Mouse (Mus musculus): ENCODE measurements at regions not wholly inside any gene's neighbourhood (a gene's known extent, or its start where the extent isn't known, plus 50 kb on each side); places are given as distances from the start of the nearest gene placed in this dataset.

- DNase-seq: no peak
- intact Hi-C loops (cut with DNase I): no loop called here
These were observed 55.7 kb downstream of the Plk2 start for GRCm38 (mm10) chr13:110450526-110450925.

DNA sequence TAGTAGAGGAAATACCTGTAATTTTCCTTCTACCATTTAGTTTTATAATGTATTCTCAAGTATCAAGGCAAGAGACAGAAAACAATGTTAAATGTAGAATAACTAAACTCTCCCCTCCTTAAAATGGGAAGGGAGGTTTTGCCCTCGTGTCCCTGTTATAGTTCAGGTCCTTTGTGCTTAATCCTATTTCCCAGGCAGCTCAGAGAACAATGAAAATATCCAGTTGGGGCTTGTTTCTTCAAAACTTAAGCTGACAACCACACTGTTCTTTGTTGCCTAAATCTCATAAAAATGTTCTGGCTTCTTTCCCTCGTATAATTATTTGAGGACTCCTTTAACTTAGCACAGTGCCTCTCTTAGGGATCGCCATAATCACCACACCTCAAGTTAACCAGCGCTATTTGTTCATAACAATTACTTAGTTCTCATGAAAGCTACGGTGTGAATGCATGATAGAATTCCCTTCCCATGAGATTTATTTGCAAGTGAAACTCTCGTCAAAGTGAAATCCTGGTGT, 57.2 kb downstream of the Plk2 start:
- DNase-seq: no peak

GRCm38 (mm10) chr13:110455085-110455484, 60.2 kb downstream of the Plk2 start:
- no peak for DNase-seq
- intact Hi-C loops (cut with DNase I): loop anchor here (2.0 kb wide), 1 partner anchor 26 kb away; no protein-coding TSS in a partner anchor

More for the DNA sequence above, 57.2 kb downstream of the Plk2 start:
- intact Hi-C loops (cut with DNase I): no loop called here

DNA sequence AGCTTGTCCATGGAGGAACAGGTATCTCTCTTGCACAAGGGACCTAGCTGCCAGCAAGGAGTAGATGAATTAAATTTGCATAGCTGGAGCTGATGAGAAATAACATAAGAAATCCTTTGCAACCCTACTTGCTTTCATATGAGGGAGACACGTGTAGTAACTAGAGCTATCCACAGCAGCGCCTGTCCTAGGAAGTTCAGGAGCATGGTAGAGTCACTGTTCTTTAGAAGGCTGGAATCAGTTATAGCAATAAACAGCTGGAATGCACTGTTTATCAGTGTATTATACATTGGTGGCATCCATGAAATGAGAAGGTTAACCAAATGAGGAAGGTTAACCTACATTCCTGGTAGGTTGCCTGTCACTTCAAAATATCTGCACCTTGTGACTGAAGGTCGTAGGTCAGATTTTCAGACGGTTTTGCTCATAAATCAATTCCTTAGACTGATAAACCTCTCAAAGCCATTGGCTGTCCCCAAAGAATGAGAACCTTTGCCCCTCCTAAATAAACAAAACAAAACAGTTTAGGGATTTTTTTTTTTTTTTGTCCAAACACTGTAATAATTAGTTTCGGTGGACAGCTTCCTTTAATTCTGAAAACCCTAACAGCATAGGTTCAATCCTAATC, 60.8 kb downstream of the Plk2 start:
- intact Hi-C loops (cut with DNase I): loop anchor here (2.0 kb wide), 1 partner anchor 25 kb away; no protein-coding TSS in a partner anchor
- DNase-seq: no peak

GRCm38 (mm10) chr13:110458701-110459100, 63.9 kb downstream of the Plk2 start:
- DNase-seq: no peak
- intact Hi-C loops (cut with DNase I): no loop called here

DNA sequence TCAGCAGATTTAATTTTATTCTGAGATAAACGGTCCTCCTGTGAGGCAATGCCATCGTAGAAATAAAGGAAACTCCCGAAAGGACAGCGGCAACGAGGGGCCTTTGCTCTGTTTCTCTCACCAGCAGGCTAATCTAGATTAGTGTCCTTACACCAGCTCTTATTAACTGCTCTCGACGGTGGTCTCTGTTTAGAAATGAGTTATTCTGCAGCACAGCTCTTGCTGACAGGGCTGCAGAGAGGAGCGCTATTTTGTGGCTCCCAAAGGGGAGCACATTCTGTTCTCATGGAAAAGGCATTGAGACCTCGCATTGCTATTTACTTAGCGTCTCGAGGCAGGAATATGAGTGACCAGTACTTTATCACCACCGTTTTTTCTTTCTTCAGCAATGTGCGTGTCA, 66.7 kb downstream of the Plk2 start:
- intact Hi-C loops (cut with DNase I): no loop called here
- no peak for DNase-seq

- intact Hi-C loops (cut with DNase I): no loop called here
- no peak for DNase-seq
These were observed 76.7 kb downstream of the Plk2 start for GRCm38 (mm10) chr13:110471526-110471925.

GRCm38 (mm10) chr13:110477709-110478108, 82.9 kb downstream of the Plk2 start:
- no peak for DNase-seq
- intact Hi-C loops (cut with DNase I): no loop called here

GRCm38 (mm10) chr13:110484358-110484940, 89.6 kb downstream of the Plk2 start:
- DNase-seq: no peak
- intact Hi-C loops (cut with DNase I): no loop called here

- intact Hi-C loops (cut with DNase I): no loop called here
- DNase-seq: no peak
These were observed 90.7 kb downstream of the Plk2 start for GRCm38 (mm10) chr13:110485515-110485914.

GRCm38 (mm10) chr13:110490166-110490565, 95.3 kb downstream of the Plk2 start:
- no peak for DNase-seq
- intact Hi-C loops (cut with DNase I): no loop called here

GRCm38 (mm10) chr13:110492296-110493001, 97.6 kb downstream of the Plk2 start:
- peak; percentile 62 for DNase-seq
- intact Hi-C loops (cut with DNase I): no loop called here

GRCm38 (mm10) chr13:110493002-110493552, 98.2 kb downstream of the Plk2 start:
- intact Hi-C loops (cut with DNase I): no loop called here
- DNase-seq: no peak

DNA sequence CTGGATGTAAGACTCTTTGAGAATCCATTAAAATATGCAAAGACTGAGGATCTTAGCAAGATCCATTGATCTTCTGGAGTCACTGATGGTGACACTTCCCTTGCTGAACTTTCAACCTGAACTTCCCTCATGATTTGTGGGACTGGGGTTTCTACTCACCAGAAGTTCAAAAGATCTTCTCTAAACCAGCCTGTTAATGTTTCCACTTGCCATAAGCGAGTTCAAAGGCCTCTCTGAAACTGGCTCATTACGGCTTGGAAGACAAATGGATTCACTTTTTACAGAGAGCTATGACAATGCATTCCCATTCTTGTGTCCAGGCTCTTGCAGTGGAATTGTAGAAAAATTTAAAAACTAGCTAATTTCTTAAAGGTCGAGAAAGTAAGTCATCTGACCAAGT, 102.6 kb downstream of the Plk2 start:
- intact Hi-C loops (cut with DNase I): no loop called here
- DNase-seq: no peak

DNA sequence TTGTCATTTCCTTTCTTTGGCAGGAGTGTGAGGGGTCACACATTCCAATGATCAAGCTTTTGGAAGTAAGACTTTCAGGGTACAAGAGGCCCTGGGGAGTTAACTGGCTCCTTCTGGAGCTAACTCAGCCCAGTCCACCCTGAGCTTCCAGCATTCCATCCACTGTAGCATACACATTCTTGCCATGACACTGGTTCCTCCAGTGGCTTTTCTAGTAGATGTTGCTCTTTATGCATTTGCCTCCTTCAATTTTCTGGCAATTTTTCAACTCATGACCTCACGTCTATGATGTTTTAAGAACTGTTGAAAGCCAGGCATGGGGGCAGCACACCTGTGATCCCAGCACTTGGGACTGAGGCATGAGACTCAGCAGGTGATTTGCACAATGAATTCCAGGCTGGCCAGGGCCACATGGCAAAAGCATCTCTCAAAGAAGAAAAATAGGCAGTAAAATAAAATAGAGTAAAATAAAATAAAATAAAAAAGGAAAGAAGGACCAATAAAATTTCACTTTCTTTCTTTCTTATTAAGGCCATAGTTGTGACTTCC, 113.0 kb downstream of the Plk2 start:
- DNase-seq: no peak
- intact Hi-C loops (cut with DNase I): no loop called here

DNA sequence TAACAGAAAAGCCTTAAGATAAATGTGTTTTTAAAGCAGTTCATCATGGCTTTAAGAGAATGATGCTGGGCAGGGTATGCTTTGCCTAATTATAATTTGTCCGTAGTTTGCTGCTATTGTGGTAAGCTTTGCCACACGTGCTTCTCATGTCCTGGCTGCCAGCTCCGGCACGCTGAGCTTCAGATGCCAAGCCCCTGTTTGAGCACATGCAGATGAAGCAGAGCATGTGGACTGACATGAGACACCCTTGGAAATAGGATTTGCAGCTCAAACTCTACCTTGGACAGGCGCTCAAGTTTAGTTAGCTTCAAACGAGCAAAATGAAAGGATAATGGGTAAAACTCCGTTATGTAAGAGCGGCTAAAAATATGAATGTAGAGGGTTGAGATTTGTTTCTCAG, 123.1 kb downstream of the Plk2 start:
- intact Hi-C loops (cut with DNase I): no loop called here
- DNase-seq: no peak

GRCm38 (mm10) chr13:110522974-110523373, 128.1 kb downstream of the Plk2 start:
- intact Hi-C loops (cut with DNase I): no loop called here

GRCm38 (mm10) chr13:110527681-110528080, 132.8 kb downstream of the Plk2 start:
- intact Hi-C loops (cut with DNase I): no loop called here
- no peak for DNase-seq

More at GRCm38 (mm10) chr13:110522974-110523373, 128.1 kb downstream of the Plk2 start:
- DNase-seq: no peak

DNA sequence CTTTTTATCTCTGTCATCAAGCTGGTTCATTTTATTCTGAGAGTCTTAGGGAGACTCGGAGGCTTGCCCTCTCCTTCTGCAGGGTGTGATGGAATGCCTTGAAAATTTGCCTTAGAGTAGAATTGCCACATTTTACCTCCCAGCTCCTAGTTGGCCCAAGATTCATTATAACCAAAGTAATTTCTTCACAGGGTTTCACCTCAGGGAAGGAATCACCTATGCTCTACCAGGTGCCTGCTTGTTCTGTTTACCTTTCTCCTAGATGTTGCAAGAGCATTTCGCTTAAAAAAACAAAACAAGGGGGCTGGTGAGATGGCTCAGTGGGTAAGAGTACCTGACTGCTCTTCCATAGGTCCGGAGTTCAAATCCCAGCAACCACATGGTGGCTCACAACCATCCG, 134.8 kb downstream of the Plk2 start:
- DNase-seq: no peak
- intact Hi-C loops (cut with DNase I): no loop called here

DNA sequence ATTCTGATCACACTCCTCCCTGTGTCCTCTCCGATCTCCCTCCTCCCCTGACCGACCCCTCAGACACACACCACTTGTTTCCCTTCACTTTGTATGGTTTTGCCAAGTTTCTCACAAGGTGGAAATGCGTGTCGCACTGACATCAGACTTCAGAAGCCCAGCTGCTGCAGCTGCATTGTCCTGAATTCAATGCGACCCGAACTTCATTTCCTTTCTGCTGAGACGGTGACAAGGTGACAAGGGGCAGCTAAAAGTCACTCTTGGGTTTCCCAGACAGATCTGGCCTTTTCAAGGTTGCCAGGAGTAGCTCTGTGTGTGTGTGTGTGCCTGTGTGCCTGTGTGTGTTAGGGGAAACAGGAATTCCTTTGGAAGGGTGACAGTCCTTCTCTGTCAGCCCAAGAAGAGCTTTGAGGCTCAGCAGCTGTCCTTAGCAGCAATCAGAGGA, 139.5 kb downstream of the Plk2 start:
- intact Hi-C loops (cut with DNase I): no loop called here
- no peak for DNase-seq

GRCm38 (mm10) chr13:110535785-110536184, 140.9 kb downstream of the Plk2 start:
- intact Hi-C loops (cut with DNase I): no loop called here
- no peak for DNase-seq
